Mouse (Mus musculus) neural tube, embryonic 14.5 days (tissue): ENCODE measurements around the gene Pah. TPM values are rescaled to one million over a fixed set of nuclear protein-coding genes. Genes with fewer than 3 reads are reported as not detected.

ENCODE experiments used
- ATAC-seq: fragments of 200-750 bp; cut with Nextera tagmentation; 2 replicates; pipeline ENCODE4 v1.8.0; 2017; ENCODE audit warnings: low read depth, mild to moderate bottlenecking, moderate TSS enrichment, moderate library complexity
- H3K27ac ChIP-seq: fragments of 300-500 bp; sonication (generic); 2 replicates; pipeline ENCODE4 v1.5.1; 2014; ENCODE audit warnings: low read depth, mild to moderate bottlenecking, control low read depth, low read length, moderate library complexity, mixed read lengths
- H3K27me3 ChIP-seq: fragments of 300-500 bp; sonication (generic); 2 replicates; pipeline ENCODE4 v1.6.1; 2014; ENCODE audit warnings: low read length; ENCODE audit not compliant: control insufficient read depth, insufficient read depth
- H3K36me3 ChIP-seq: fragments of 300-500 bp; sonication (generic); 2 replicates; pipeline ENCODE4 v1.6.1; 2014; ENCODE audit warnings: low read length, mixed read lengths; ENCODE audit not compliant: control insufficient read depth, insufficient read depth
- H3K4me1 ChIP-seq: fragments of 300-500 bp; sonication (generic); 2 replicates; pipeline ENCODE4 v1.6.1; 2014; ENCODE audit warnings: low read length; ENCODE audit not compliant: control insufficient read depth, insufficient read depth
- H3K4me2 ChIP-seq: fragments of 300-500 bp; sonication (generic); 2 replicates; pipeline ENCODE4 v1.6.1; 2014; ENCODE audit warnings: mild to moderate bottlenecking, low read depth, low read length, control low read depth
- H3K4me3 ChIP-seq: fragments of 300-500 bp; sonication (generic); 2 replicates; pipeline ENCODE4 v1.5.1; 2014; ENCODE audit warnings: low read depth, low read length, control low read depth, mixed read lengths
- H3K9ac ChIP-seq: fragments of 300-500 bp; sonication (generic); replicated peaks from 2 replicates; pipeline ENCODE4 v1.6.1; 2014; ENCODE audit warnings: low read depth, mild to moderate bottlenecking, control low read depth, low read length, mixed read lengths
- H3K9me3 ChIP-seq: fragments of 300-500 bp; sonication (generic); 2 replicates; pipeline ENCODE4 v1.6.1; 2016; ENCODE audit warnings: low read length; ENCODE audit not compliant: control insufficient read depth
- WGBS: fragments of 180-500 bp; shearing (Covaris S2); extraction: QIAGEN DNeasy Blood & Tissue Kit; methylation state at CpG from one replicate; pipeline ENCODE4 v1.1.7; 2014; 5-methylcytosine and 5-hydroxymethylcytosine counted together
- polyA plus RNA-seq: library from polyadenylated mRNA; unstranded; fragments of >200 nt; fragmentation: Nextera tagmentation; extraction: Ambion mirVana; gene quantifications from 2 replicates; pipeline ENCODE4 v1.2.1, GENCODE M21; 2014

Gene Pah
- polyA plus RNA-seq, 1 experiment from 2014 or later: not detected

DNA sequence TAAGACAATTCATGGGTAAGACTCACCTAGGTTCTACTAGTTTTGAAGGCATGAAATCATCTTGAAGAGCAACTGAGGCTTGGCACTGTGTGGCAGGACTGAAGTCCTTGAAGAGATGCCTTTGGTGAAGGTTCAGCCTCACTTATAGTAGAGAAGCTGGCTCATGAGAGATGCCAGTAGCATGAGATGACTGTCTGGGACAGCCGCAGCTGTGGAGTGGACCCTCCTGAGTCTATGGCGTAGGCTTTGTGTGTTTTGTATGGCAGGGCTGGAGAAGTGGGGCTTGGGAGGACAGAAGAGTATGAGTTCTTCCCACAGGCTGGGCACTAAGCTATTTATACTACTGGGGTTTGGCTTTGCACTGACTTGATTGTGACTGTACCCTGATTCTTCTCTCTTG is 24.5 kb upstream of the Pah start:
- Histone ChIP-seq H3K36me3 (no peaks in the 10 kb centered on the region), H3K4me3 (no peak overlapping the region), H3K4me1 (peaks cover 17% of the 10 kb centered on the region), H3K9me3 (no peaks in the 10 kb centered on the region), H3K9ac (no peak overlapping the region), H3K27me3 (no peaks in the 10 kb centered on the region), H3K4me2 (no peak overlapping the region), H3K27ac (no peak overlapping the region)
- WGBS: 93% methylated on average over 2 of the region's 2 CpGs
- ATAC-seq: no peak

DNA sequence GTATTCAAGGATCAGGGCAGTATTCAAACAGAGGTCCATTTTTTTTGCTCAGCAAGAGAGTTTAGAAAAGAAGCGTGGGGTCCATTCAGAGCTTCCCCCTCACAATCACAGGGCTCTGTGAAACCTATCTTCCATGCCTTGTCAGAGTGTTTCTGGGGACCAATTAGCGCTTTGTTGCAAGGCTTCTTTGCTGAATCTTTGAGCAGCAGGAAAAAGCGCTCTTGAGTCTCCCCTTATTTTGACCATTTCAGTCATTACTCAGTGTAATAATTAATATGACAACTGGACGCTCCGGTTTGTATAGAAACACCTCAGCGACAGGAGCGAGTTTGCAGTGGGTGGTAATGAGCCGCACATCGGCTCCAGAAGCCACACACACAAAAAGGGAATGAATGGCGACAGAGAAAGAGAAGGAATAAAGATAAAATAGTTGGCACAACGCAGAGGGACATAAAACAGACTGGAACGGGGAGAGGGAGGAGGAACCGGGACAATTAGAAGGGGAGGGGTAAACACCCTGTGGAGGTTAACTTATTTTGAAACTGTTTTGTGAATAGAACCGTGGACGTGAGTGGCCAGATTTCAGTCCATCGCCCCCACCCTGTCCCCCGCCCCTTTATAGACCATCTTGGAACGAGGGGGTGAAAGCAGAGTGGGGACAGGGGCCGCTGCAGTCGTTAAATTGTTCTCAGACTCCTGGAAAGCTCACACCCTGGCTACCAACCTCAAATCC is 20.5 kb upstream of the Pah start:
- H3K4me3 ChIP-seq: peak overlapping the region; percentile 12; the same call in 1 of the 2 replicates
- no peaks in the 10 kb centered on the region for H3K36me3 ChIP-seq
- H3K9ac ChIP-seq: no peak overlapping the region
- H3K4me1 ChIP-seq: no peaks in the 10 kb centered on the region; the same call in 1 of the 2 replicates
- H3K27ac ChIP-seq: no peak overlapping the region
- peak; percentile 9; the same call in 1 of the 2 replicates for ATAC-seq
- no peaks in the 10 kb centered on the region for H3K9me3 ChIP-seq
- H3K27me3 ChIP-seq: no peaks in the 10 kb centered on the region
- H3K4me2 ChIP-seq: peak overlapping the region; percentile 53
- WGBS: 4% methylated on average over 20 of the region's 20 CpGs

DNA sequence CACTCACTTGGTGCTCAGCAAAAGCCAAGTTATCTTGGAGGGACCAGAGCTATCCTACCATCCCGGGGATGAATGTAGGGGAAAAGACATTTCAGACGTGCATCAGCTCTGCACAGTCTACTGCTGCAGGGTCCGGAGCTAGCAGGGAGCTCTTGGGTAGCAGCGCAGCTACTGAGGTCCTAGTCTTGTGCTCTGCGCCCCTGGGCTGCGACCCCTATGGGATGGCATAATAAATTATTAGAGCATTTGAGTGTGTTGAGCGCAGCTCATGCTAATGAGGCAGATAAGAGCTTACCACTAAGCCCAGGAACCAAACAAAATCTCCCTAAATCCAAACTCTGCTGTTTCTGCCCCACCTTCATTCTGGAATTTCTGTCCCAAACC is 19.9 kb upstream of the Pah start:
- Histone ChIP-seq H3K4me1 (no peaks in the 10 kb centered on the region; the same call in 1 of the 2 replicates), H3K36me3 (no peaks in the 10 kb centered on the region), H3K9ac (no peak overlapping the region), H3K27me3 (no peaks in the 10 kb centered on the region), H3K27ac (no peak overlapping the region), H3K9me3 (no peaks in the 10 kb centered on the region), H3K4me2 (peak overlapping the region; percentile 53), H3K4me3 (no peak overlapping the region)
- WGBS: 5% methylated on average over 7 of the region's 7 CpGs
- ATAC-seq: peak; percentile 68

DNA sequence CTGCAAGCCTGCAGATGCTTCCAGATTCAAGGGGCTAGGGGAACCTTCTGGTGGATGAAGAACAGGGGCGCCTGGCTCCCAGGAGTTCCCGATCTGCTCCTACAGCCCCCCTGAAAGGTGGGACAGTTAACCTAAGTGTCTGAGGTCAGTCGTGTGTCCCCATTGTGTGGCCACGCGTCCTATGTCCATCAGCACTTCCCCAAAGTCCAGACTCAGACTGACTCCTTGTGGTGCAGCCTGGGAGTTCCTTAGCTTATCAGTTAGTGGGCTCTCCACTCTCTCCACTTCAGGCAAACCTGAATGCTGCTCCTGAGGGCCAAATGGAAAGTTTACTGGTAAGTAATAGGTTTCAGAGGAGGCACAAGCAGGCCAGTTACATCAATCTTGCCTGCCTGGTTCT is 19.3 kb upstream of the Pah start:
- Histone ChIP-seq H3K9ac (no peak overlapping the region), H3K27ac (no peak overlapping the region), H3K4me2 (no peak overlapping the region), H3K9me3 (no peaks in the 10 kb centered on the region), H3K4me3 (no peak overlapping the region), H3K27me3 (no peaks in the 10 kb centered on the region), H3K36me3 (no peaks in the 10 kb centered on the region), H3K4me1 (no peaks in the 10 kb centered on the region; the same call in 1 of the 2 replicates)
- 14% methylated on average over 5 of the region's 5 CpGs for WGBS
- no peak for ATAC-seq

DNA sequence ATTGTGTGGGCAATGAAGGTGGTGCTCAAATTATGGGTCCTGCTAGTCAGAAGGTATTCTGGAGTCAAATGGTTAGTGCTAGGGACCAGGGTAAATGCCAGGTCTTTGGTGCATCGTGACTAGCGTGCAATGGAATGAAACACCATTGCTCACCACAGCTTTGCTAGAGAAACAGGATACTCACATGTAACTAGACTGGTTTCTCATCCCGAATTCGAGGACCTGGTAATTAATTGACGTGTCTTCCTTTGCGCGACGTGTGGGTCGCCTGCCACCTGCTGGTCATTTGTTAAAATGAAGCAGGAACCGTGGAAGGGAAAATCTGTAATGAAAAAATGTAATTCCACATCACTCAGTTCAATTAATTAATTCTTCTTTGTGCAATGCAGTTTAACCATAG is 17.6 kb upstream of the Pah start:
- no peaks in the 10 kb centered on the region for H3K36me3 ChIP-seq
- no peaks in the 10 kb centered on the region; the same call in 1 of the 2 replicates for H3K4me1 ChIP-seq
- H3K4me2 ChIP-seq: peak overlapping the region; percentile 28; the same call in 1 of the 2 replicates
- ATAC-seq: peak; percentile 60; the same call in 1 of the 2 replicates
- no peaks in the 10 kb centered on the region for H3K9me3 ChIP-seq
- no peak overlapping the region for H3K4me3 ChIP-seq
- no peaks in the 10 kb centered on the region for H3K27me3 ChIP-seq
- H3K9ac ChIP-seq: no peak overlapping the region
- H3K27ac ChIP-seq: no peak overlapping the region
- 2% methylated on average over 10 of the region's 10 CpGs for WGBS

DNA sequence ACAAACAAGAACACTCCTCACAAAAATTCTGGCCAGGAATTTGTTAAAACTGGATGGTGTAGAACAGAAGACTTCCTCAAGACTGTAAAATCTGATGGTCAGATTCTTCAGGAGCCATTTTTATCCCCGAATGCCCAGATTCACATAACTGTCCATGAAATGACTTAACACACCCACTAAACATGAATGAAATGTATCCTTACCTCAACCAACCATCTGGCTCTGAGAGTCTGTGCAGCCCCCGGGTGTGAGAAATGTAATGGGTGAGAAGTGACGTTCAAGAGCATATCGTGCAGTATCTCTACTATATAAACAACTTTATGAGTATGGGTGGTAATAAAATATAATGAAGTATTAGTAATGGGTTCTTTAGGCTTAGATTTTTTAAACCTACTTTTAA is 13.0 kb upstream of the Pah start:
- WGBS: 87% methylated on average over 4 of the region's 4 CpGs
- Histone ChIP-seq H3K4me1 (no peaks in the 10 kb centered on the region), H3K27me3 (no peaks in the 10 kb centered on the region), H3K4me2 (no peak overlapping the region), H3K27ac (no peak overlapping the region), H3K9me3 (no peaks in the 10 kb centered on the region), H3K36me3 (no peaks in the 10 kb centered on the region), H3K4me3 (no peak overlapping the region), H3K9ac (no peak overlapping the region)
- no peak for ATAC-seq

DNA sequence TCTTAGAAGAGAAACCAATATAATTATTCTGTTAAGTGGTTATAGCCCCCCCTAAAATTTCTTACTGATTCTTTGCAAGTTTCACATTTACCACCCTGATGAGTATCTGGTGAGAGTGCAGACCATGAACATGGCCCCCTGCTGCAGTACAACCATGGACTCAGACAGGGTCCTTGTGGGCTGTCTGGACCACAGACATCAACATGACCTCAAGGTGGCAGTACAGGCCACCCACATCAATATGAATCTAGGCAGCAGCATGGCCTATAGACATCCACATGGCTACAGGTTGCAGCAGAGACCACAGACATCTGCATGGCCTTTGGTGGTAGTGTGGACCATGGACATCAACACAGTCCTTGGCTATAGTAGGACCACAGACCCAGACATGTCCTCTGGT is 8.5 kb upstream of the Pah start:
- no peak for ATAC-seq
- H3K4me3 ChIP-seq: no peak overlapping the region

DNA sequence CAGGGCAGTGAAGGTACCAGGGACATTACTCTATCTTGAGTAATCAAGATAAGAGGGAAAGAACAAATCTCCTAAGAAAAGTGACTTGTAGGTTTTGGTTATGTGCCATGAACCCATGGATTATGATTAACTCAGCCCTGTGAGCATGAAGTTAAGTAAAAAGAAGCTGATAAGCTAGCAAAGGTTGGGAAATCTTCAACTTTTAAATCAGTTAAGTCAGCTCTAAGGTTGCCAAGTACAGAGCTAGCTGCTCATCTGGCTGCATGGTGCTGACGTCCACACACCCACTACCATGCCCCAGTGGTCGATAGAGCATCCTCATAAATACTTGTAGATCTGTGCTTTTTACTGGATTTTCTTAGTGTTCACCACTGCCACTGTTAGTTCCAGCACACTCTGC is 3.0 kb upstream of the Pah start:
- no peak for ATAC-seq
- no peak overlapping the region for H3K27ac ChIP-seq
- no peak overlapping the region for H3K4me3 ChIP-seq
- no peaks in the 10 kb centered on the region for H3K4me1 ChIP-seq
- no peaks in the 10 kb centered on the region for H3K36me3 ChIP-seq
- 82% methylated on average over 2 of the region's 2 CpGs for WGBS
- H3K9me3 ChIP-seq: no peaks in the 10 kb centered on the region
- H3K4me2 ChIP-seq: no peak overlapping the region
- H3K27me3 ChIP-seq: no peaks in the 10 kb centered on the region
- no peak overlapping the region for H3K9ac ChIP-seq

More for the DNA sequence above, 8.5 kb upstream of the Pah start:
- Histone ChIP-seq H3K27me3 (no peaks in the 10 kb centered on the region), H3K9ac (no peak overlapping the region), H3K9me3 (no peaks in the 10 kb centered on the region), H3K36me3 (no peaks in the 10 kb centered on the region), H3K4me2 (no peak overlapping the region), H3K4me1 (no peaks in the 10 kb centered on the region), H3K27ac (no peak overlapping the region)

DNA sequence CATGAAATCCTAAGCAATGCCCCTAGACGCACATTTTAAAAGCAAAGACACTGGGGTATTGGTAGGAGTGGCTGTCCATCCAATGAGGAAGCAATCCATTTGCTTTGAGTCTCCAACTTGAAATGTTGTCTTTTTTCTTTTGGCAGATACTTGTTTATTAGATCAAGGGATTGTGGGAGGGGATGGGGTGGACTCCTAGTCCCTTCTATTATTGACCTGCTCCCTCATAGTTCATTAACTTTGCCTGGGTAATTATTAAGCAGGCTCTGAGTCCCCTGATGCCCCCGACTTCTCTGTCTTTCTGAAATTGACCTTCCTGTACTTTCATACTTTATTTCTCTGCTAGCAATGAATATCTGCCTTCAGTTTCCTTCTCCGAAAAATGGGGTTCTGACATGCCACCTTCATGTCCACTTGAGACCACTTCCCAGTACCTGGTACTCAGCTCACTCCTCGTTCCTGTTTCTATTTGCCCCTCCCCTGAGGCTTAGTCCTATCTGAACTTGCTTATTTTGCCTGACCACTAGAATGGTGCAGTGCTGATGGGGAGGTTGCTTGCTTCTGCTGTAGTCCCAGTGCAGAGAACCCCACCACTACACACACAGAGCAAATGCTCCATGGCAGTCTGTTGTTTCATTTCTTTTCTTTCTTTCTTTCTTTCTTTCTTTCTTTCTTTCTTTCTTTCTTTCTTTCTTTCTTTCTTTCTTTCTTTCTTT is 1.0 kb upstream of the Pah start:
- 74% methylated on average over 4 of the region's 4 CpGs for WGBS
- Histone ChIP-seq H3K27ac (no peak overlapping the region), H3K4me1 (no peaks in the 10 kb centered on the region), H3K9me3 (no peaks in the 10 kb centered on the region), H3K27me3 (no peaks in the 10 kb centered on the region), H3K4me2 (no peak overlapping the region), H3K9ac (no peak overlapping the region), H3K4me3 (no peak overlapping the region), H3K36me3 (no peaks in the 10 kb centered on the region)
- ATAC-seq: no peak
